Mouse (Mus musculus): Measurements from ENCODE around the gene Ube2l3. TPM values are rescaled to one million over a fixed set of nuclear protein-coding genes. Genes with fewer than 3 reads are reported as not detected.
A peak's percentile ranks its signal among the peaks of the same experiment; 100 is the strongest.

Ube2l3 gene
- polyA plus RNA-seq (2015; fragmentation: Nextera tagmentation; extraction: Ambion mirVana) = 316 and 327 TPM in 2 replicates

DNA sequence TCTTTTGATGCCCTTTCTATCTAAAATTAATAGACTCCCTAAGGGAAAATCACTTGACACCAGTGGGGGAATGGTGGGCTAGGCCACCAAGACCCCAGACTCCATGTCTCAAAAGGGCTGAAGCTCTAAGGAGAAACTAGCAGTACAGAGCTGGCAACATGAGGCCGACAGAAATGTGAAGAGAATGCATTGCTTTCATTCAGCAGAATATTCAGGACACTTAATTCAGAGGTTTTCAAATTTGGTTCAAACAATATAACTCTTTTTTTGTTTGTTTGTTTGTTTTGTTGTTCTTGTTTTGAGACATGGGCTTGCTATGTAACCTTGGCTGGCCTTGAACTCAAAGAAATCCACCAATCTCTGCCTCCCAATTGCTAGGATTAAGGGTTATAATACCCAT is at the start of gene Ube2l3:
Gene Ube2l3, minus strand, starts transcription at position 101 of the 400 bp plus-strand sequence.
- peak within 1 kb of the TSS; percentile 81 for H3K27ac ChIP-seq

GRCm38 (mm10) chr16:17251539-17251938 is 49.1 kb upstream of the Ube2l3 start:
- no peak for TF ChIP-seq CTCF (IDR thresholded peaks at IDR 0.05; ENCODE audit: low read depth)
- Histone ChIP-seq H3K4me1 (replicated peaks; ENCODE audit: insufficient read depth, low read length) (peaks cover 23% of the 10 kb centered on the region; the same call in 1 of the 2 replicates), H3K27ac (no peak overlapping the region), H3K36me3 (ENCODE audit: insufficient read depth, low read length) (no peaks in the 10 kb centered on the region), H3K27me3 (ENCODE audit: insufficient read depth, low read length) (no peaks in the 10 kb centered on the region), H3K4me3 (replicated peaks; ENCODE audit: low read depth, low read length) (no peak overlapping the region), H3K4me2 (ENCODE audit: low read length) (no peak overlapping the region), H3K9me3 (replicated peaks; ENCODE audit: low read length) (no peaks in the 10 kb centered on the region), H3K9ac (ENCODE audit: low read depth, low read length) (no peak overlapping the region)
- ATAC-seq (replicated peaks; ENCODE audit: low FRiP score, low read depth) (no peak; the same call in 1 of the 2 replicates), DNase-seq (ENCODE audit: low spot score) (no peak)
- WGBS = 41% methylated on average over 3 of the region's 3 CpGs

More for the DNA sequence above, at the start of gene Ube2l3:
- DNase-seq (ENCODE audit: low spot score) (no peak), ATAC-seq (replicated peaks; ENCODE audit: low FRiP score, low read depth) (no peak)
- H3K4me2 ChIP-seq (ENCODE audit: low read length) = peak within 1 kb of the TSS; percentile 72
- H3K4me1 ChIP-seq (replicated peaks; ENCODE audit: insufficient read depth, low read length) = peaks cover 7% of the 10 kb centered on the region; the same call in 1 of the 2 replicates
- peak within 1 kb of the TSS; percentile 98 for H3K4me3 ChIP-seq (replicated peaks; ENCODE audit: low read depth, low read length)
- no peaks in the 10 kb centered on the region for H3K27me3 ChIP-seq (ENCODE audit: insufficient read depth, low read length)
- no peak within 1 kb of the TSS for H3K9ac ChIP-seq (ENCODE audit: low read depth, low read length)
- no peak for TF ChIP-seq CTCF (IDR thresholded peaks at IDR 0.05; ENCODE audit: low read depth)
- WGBS = 86% methylated on average over 1 of the region's 1 CpGs
- no peaks in the 10 kb centered on the region for H3K36me3 ChIP-seq (ENCODE audit: insufficient read depth, low read length)
- H3K9me3 ChIP-seq (replicated peaks; ENCODE audit: low read length) = no peaks in the 10 kb centered on the region

DNA sequence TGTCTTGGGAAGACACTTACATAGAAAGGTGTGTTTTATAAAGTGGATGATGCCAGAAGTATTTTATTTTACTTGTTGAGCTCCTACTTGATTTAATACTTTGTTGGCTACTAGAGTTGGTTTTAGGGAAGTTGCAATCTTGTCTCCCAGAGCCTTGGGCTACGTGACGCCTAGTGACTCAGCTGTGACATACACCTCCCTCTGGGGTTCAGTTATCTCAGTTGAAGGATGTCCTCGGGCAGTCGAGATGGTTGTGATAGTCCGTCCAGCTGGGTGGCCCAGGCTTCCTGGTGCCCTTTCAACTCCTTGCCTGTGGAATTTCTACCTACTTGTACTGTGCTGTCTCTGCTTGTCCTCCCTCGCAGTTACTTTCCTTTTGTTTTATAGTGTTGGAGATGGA is 46.7 kb upstream of the Ube2l3 start:
- ATAC-seq (replicated peaks; ENCODE audit: low FRiP score, low read depth) = no peak
- Histone ChIP-seq H3K36me3 (ENCODE audit: insufficient read depth, low read length) (no peaks in the 10 kb centered on the region), H3K9ac (ENCODE audit: low read depth, low read length) (no peak overlapping the region), H3K27me3 (ENCODE audit: insufficient read depth, low read length) (no peaks in the 10 kb centered on the region), H3K9me3 (replicated peaks; ENCODE audit: low read length) (no peaks in the 10 kb centered on the region), H3K4me2 (ENCODE audit: low read length) (no peak overlapping the region), H3K4me1 (replicated peaks; ENCODE audit: insufficient read depth, low read length) (peaks cover 21% of the 10 kb centered on the region; the same call in 1 of the 2 replicates), H3K4me3 (replicated peaks; ENCODE audit: low read depth, low read length) (no peak overlapping the region), H3K27ac (no peak overlapping the region)
- no peak for TF ChIP-seq CTCF (IDR thresholded peaks at IDR 0.05; ENCODE audit: low read depth)
- no peak for DNase-seq (ENCODE audit: low spot score)
- 29% methylated on average over 6 of the region's 6 CpGs for WGBS

DNA sequence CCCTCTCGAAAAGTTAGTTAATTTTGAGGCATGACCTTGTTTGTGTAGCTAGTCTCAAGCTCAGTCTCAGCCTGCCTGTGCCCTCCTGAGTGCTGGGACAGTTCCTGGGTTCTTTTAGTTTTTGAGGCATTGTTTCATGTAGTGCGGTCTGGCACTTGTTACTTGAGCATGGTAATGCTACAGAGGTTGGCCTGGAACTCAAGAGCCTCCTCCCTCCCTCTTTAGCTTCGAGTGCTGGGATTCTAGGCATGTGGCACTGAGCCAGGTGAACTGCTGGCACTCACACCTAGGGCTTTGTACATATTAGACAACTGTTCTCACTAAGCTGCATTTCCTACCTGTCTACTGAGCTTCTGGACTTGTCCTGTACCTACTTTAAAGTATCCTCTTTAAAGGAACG is 45.3 kb upstream of the Ube2l3 start:
- H3K4me1 ChIP-seq (replicated peaks; ENCODE audit: insufficient read depth, low read length) = peaks cover 25% of the 10 kb centered on the region; the same call in 1 of the 2 replicates
- DNase-seq (ENCODE audit: low spot score) = no peak
- ATAC-seq (replicated peaks; ENCODE audit: low FRiP score, low read depth) = no peak

DNA sequence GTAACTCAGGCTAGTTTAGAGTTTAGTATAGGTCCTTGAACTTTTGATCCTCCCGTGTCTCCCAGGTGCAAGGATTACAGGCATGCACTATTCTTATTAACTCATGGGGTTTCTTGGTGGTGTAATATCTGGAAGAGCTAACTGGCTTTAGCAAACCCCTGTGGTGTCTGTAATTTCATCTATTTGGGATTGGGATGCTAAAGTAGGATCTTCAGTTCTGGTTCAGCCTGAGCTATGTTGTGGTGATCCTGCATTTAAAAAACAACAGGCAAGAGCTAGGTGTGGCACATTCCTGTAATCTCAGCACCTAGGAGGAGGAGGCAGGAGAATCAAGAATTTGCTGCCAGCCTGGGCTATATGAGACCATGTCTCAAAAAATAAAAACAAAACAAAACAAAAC is 42.5 kb upstream of the Ube2l3 start:
- Histone ChIP-seq H3K4me2 (ENCODE audit: low read length) (no peak overlapping the region), H3K4me1 (replicated peaks; ENCODE audit: insufficient read depth, low read length) (peaks cover 19% of the 10 kb centered on the region; the same call in 1 of the 2 replicates), H3K9ac (ENCODE audit: low read depth, low read length) (no peak overlapping the region), H3K36me3 (ENCODE audit: insufficient read depth, low read length) (no peaks in the 10 kb centered on the region), H3K27ac (no peak overlapping the region), H3K27me3 (ENCODE audit: insufficient read depth, low read length) (no peaks in the 10 kb centered on the region), H3K9me3 (replicated peaks; ENCODE audit: low read length) (no peaks in the 10 kb centered on the region), H3K4me3 (replicated peaks; ENCODE audit: low read depth, low read length) (no peak overlapping the region)
- TF ChIP-seq CTCF (IDR thresholded peaks at IDR 0.05; ENCODE audit: low read depth) = no peak
- 64% methylated on average over 1 of the region's 1 CpGs for WGBS
- ATAC-seq (replicated peaks; ENCODE audit: low FRiP score, low read depth) (no peak), DNase-seq (ENCODE audit: low spot score) (no peak)

More for the DNA sequence above, 45.3 kb upstream of the Ube2l3 start:
- Histone ChIP-seq H3K4me2 (ENCODE audit: low read length) (no peak overlapping the region), H3K9ac (ENCODE audit: low read depth, low read length) (no peak overlapping the region), H3K27ac (no peak overlapping the region), H3K27me3 (ENCODE audit: insufficient read depth, low read length) (no peaks in the 10 kb centered on the region), H3K9me3 (replicated peaks; ENCODE audit: low read length) (no peaks in the 10 kb centered on the region), H3K4me3 (replicated peaks; ENCODE audit: low read depth, low read length) (no peak overlapping the region), H3K36me3 (ENCODE audit: insufficient read depth, low read length) (no peaks in the 10 kb centered on the region)
- no peak for TF ChIP-seq CTCF (IDR thresholded peaks at IDR 0.05; ENCODE audit: low read depth)
- 57% methylated on average over 4 of the region's 4 CpGs for WGBS

GRCm38 (mm10) chr16:17243731-17244130 is 41.3 kb upstream of the Ube2l3 start:
- Histone ChIP-seq H3K4me3 (replicated peaks; ENCODE audit: low read depth, low read length) (no peak overlapping the region), H3K4me2 (ENCODE audit: low read length) (no peak overlapping the region), H3K36me3 (ENCODE audit: insufficient read depth, low read length) (no peaks in the 10 kb centered on the region), H3K9me3 (replicated peaks; ENCODE audit: low read length) (no peaks in the 10 kb centered on the region), H3K27ac (no peak overlapping the region), H3K9ac (ENCODE audit: low read depth, low read length) (no peak overlapping the region), H3K4me1 (replicated peaks; ENCODE audit: insufficient read depth, low read length) (peaks cover 13% of the 10 kb centered on the region; the same call in 1 of the 2 replicates), H3K27me3 (ENCODE audit: insufficient read depth, low read length) (no peaks in the 10 kb centered on the region)
- ATAC-seq (replicated peaks; ENCODE audit: low FRiP score, low read depth) (no peak; the same call in 1 of the 2 replicates), DNase-seq (ENCODE audit: low spot score) (no peak)
- TF ChIP-seq CTCF (IDR thresholded peaks at IDR 0.05; ENCODE audit: low read depth) = no peak
- 32% methylated on average over 1 of the region's 1 CpGs for WGBS

- no peak overlapping the region for H3K4me2 ChIP-seq (ENCODE audit: low read length)
- DNase-seq (ENCODE audit: low spot score) (no peak), ATAC-seq (replicated peaks; ENCODE audit: low FRiP score, low read depth) (no peak)
- H3K4me3 ChIP-seq (replicated peaks; ENCODE audit: low read depth, low read length) = no peak overlapping the region
- 63% methylated on average over 2 of the region's 2 CpGs for WGBS
- no peaks in the 10 kb centered on the region for H3K9me3 ChIP-seq (replicated peaks; ENCODE audit: low read length)
- no peak for TF ChIP-seq CTCF (IDR thresholded peaks at IDR 0.05; ENCODE audit: low read depth)
- no peaks in the 10 kb centered on the region for H3K36me3 ChIP-seq (ENCODE audit: insufficient read depth, low read length)
- no peak overlapping the region for H3K27ac ChIP-seq
- no peaks in the 10 kb centered on the region for H3K27me3 ChIP-seq (ENCODE audit: insufficient read depth, low read length)
- H3K9ac ChIP-seq (ENCODE audit: low read depth, low read length) = no peak overlapping the region
- peaks cover 32% of the 10 kb centered on the region for H3K4me1 ChIP-seq (replicated peaks; ENCODE audit: insufficient read depth, low read length)
Observed at GRCm38 (mm10) chr16:17239409-17239808, 37.0 kb upstream of the Ube2l3 start.
